Mouse (Mus musculus): ENCODE measurements at regions not wholly inside any gene's neighbourhood (a gene's known extent, or its start where the extent isn't known, plus 50 kb on each side); places are given as distances from the start of the nearest gene placed in this dataset.
"Not testable (repeated sequence)": the region's sequence is repeated elsewhere in the genome, so short reads cannot be mapped to it uniquely, and the experiment has no call there.

DNA sequence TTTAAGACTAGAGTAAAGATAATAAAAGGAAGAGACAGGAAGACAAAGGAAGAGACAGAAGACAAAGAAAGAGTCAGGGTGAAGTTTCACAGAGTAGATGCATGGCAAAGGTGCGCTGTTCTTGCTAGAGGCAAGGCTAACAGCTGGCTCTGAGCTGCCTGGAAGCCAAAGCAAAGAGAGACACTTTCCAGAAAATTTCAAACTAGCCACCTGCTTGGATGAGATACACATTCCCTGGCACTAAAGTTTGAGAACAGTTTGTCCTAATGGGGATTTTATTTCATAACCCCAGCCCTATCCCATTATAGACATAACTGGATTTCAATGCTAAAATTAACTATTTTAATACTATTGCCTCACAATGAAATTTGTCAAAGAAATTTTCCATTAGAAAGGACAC is 235.9 kb downstream of the Tmem114 start:
- H3K4me3 ChIP-seq: no peak overlapping the region
- H3K27me3 ChIP-seq (replicated peaks): no peaks in the 10 kb centered on the region
- ATAC-seq (ENCODE audit: insufficient number of reproducible peaks, low FRiP score): no peak
- no peak overlapping the region for H3K27ac ChIP-seq (ENCODE audit: poor library complexity, severe bottlenecking)
- H3K4me2 ChIP-seq: no peak overlapping the region
- no peak overlapping the region for H3K9ac ChIP-seq
- no peaks in the 10 kb centered on the region for H3K9me3 ChIP-seq (replicated peaks)
- H3K36me3 ChIP-seq: no peaks in the 10 kb centered on the region
- H3K4me1 ChIP-seq (replicated peaks): no peaks in the 10 kb centered on the region
- WGBS: 84% methylated on average over 1 of the region's 1 CpGs

GRCm38 (mm10) chr16:8188505-8188904 is 236.4 kb downstream of the Tmem114 start:
- Histone ChIP-seq H3K4me1 (replicated peaks) (no peaks in the 10 kb centered on the region), H3K9me3 (replicated peaks) (no peaks in the 10 kb centered on the region), H3K27ac (ENCODE audit: poor library complexity, severe bottlenecking) (no peak overlapping the region), H3K4me2 (no peak overlapping the region), H3K4me3 (no peak overlapping the region), H3K27me3 (replicated peaks) (no peaks in the 10 kb centered on the region), H3K36me3 (no peaks in the 10 kb centered on the region), H3K9ac (no peak overlapping the region)
- no peak for ATAC-seq (ENCODE audit: insufficient number of reproducible peaks, low FRiP score)
- 67% methylated on average over 4 of the region's 4 CpGs for WGBS

GRCm38 (mm10) chr16:8184781-8185180 is 240.2 kb downstream of the Tmem114 start:
- WGBS: 78% methylated on average over 6 of the region's 6 CpGs
- ATAC-seq (ENCODE audit: insufficient number of reproducible peaks, low FRiP score): no peak
- H3K4me2 ChIP-seq: no peak overlapping the region
- no peaks in the 10 kb centered on the region for H3K4me1 ChIP-seq (replicated peaks)
- no peaks in the 10 kb centered on the region for H3K27me3 ChIP-seq (replicated peaks)
- no peak overlapping the region for H3K9ac ChIP-seq
- no peak overlapping the region for H3K27ac ChIP-seq (ENCODE audit: poor library complexity, severe bottlenecking)
- no peak overlapping the region for H3K4me3 ChIP-seq
- no peaks in the 10 kb centered on the region for H3K9me3 ChIP-seq (replicated peaks)
- H3K36me3 ChIP-seq: no peaks in the 10 kb centered on the region

DNA sequence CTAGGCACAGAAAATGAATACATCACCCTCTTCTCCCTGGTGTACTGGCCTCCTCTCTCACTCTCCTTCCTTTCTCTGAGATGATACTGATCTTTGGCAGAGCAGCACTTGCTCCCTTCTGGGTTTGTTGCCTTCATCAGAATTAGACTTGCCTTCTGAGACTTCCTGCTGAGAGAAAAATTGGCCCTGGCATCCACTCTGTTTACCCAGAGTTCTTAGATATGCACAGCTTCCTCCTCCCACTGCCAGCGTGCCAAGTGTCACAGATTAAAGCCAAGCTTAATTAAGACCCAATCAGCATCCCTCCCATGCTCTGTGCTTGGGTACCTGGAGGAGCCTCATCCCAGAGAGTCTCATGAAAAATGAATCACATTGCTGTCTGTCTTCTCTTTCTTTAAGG is 246.0 kb downstream of the Tmem114 start:
- Histone ChIP-seq H3K36me3 (no peaks in the 10 kb centered on the region), H3K9ac (no peak overlapping the region), H3K27me3 (replicated peaks) (no peaks in the 10 kb centered on the region), H3K9me3 (replicated peaks) (no peaks in the 10 kb centered on the region), H3K4me3 (no peak overlapping the region), H3K4me2 (no peak overlapping the region), H3K4me1 (replicated peaks) (no peaks in the 10 kb centered on the region), H3K27ac (ENCODE audit: poor library complexity, severe bottlenecking) (no peak overlapping the region)
- 41% methylated on average over 1 of the region's 1 CpGs for WGBS
- no peak for ATAC-seq (ENCODE audit: insufficient number of reproducible peaks, low FRiP score)

DNA sequence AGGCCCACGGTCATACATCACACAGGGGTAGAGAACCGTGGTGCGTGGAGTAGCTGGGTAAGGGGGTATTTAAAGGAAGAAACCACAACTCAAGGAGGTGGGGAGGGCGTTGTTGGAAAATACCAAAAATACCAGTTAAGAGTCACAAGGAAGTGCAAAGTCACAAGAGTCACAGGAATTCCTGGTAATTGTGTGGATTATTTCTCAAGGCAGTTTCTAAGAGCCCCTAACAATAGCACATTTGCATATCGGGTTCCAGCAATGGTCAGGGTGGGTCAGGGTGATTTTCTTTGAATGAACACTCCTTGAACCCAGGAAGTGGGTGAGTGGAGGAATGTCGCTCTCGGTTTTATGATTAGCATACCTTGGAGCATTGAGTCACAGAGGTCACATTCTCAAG is 247.7 kb downstream of the Tmem114 start:
- not testable (repeated sequence) for H3K27ac ChIP-seq (ENCODE audit: poor library complexity, severe bottlenecking); H3K4me2 ChIP-seq; ATAC-seq (ENCODE audit: insufficient number of reproducible peaks, low FRiP score); H3K27me3 ChIP-seq (replicated peaks); H3K4me1 ChIP-seq (replicated peaks); H3K9ac ChIP-seq; H3K36me3 ChIP-seq; H3K9me3 ChIP-seq (replicated peaks); H3K4me3 ChIP-seq
- WGBS: 86% methylated on average over 7 of the region's 7 CpGs

- Histone ChIP-seq H3K9me3 (replicated peaks) (no peaks in the 10 kb centered on the region), H3K9ac (no peak overlapping the region), H3K4me3 (no peak overlapping the region), H3K4me2 (no peak overlapping the region), H3K4me1 (replicated peaks) (no peaks in the 10 kb centered on the region), H3K27me3 (replicated peaks) (no peaks in the 10 kb centered on the region), H3K36me3 (no peaks in the 10 kb centered on the region), H3K27ac (ENCODE audit: poor library complexity, severe bottlenecking) (no peak overlapping the region)
- ATAC-seq (ENCODE audit: insufficient number of reproducible peaks, low FRiP score): no peak
- 52% methylated on average over 6 of the region's 6 CpGs for WGBS
These were observed 248.8 kb downstream of the Tmem114 start for GRCm38 (mm10) chr16:8176126-8176525.
